Mouse (Mus musculus) gastrocnemius, postnatal 4 days (tissue): ENCODE results near the gene Gbp6. TPM values are rescaled to one million over a fixed set of nuclear protein-coding genes. Genes with fewer than 3 reads are reported as not detected.

Experiments
- total RNA-seq, 2 experiments: library from RNA; stranded (reverse); gene quantifications; 2 replicates each; pipeline ENCODE4 v1.2.3; 2021

The Gbp6 gene
- total RNA-seq, 2 experiments from 2014 or later: 1.7 to 1.8 TPM

Other genes with a start within 250 kb of the Gbp6 start
- gene Gbp9, start 154.2 kb downstream of the Gbp6 start, total RNA-seq: 1 to 10 TPM; 6.3 to 7.6 TPM
- under 1 TPM; 0.22 to 0.44 TPM for gene Gbp8, start 154.2 kb downstream of the Gbp6 start, total RNA-seq
- gene Gbp4, start 154.1 kb downstream of the Gbp6 start, total RNA-seq: 1 to 10 TPM; 2.2 to 3.0 TPM
- under 1 TPM; 0.17 to 0.65 TPM for gene Gbp10, start 54.2 kb downstream of the Gbp6 start, total RNA-seq
- gene Gm43302, start within 50 bp of the Gbp6 start, total RNA-seq: not detected
- 10 to 100 TPM; 10.7 TPM for gene Lrrc8b, start 122.1 kb upstream of the Gbp6 start, total RNA-seq
- gene Lrrc8c, start 225.7 kb upstream of the Gbp6 start, total RNA-seq: 10 to 100 TPM; 20.8 to 21.4 TPM